Mouse (Mus musculus): ENCODE measurements at regions not wholly inside any gene's neighbourhood (a gene's known extent, or its start where the extent isn't known, plus 50 kb on each side); places are given as distances from the start of the nearest gene placed in this dataset.

- H3K27me3 ChIP-seq (ENCODE audit: control insufficient read depth, insufficient read depth, low read length): no peaks in the 10 kb centered on the region
- peak in 1 of 2 experiments; percentile 12 for DNase-seq
- no peak overlapping the region for H3K4me3 ChIP-seq
- 70% methylated on average over 5 of the region's 5 CpGs for WGBS
- no peak overlapping the region for H3K27ac ChIP-seq
- no peak overlapping the region for H3K9ac ChIP-seq (ENCODE audit: low read depth, low read length)
- TF ChIP-seq EP300 (IDR thresholded peaks at IDR 0.05; ENCODE audit: insufficient read depth, low read depth, low read length) (no peak), POLR2A (IDR thresholded peaks at IDR 0.05; ENCODE audit: insufficient read depth, low read depth, low read length) (no peak), CTCF (IDR thresholded peaks at IDR 0.05) (no peak)
- H3K36me3 ChIP-seq (ENCODE audit: control insufficient read depth, insufficient read depth, low read length): no peaks in the 10 kb centered on the region
- intact Hi-C loops (cut with DNase I): loop anchor here (2.0 to 5.0 kb wide), 5 partner anchors 61 to 257 kb away; partner anchors contain the start of gene Chst1
- no peaks in the 10 kb centered on the region for H3K79me2 ChIP-seq (replicated peaks; ENCODE audit: control insufficient read depth, insufficient read depth, low read length)
- H3K4me1 ChIP-seq (ENCODE audit: control insufficient read depth, insufficient read depth, low read length): peaks cover 14% of the 10 kb centered on the region
Observed at GRCm38 (mm10) chr2:92743911-92744310, 144.4 kb downstream of the Chst1 start.

DNA sequence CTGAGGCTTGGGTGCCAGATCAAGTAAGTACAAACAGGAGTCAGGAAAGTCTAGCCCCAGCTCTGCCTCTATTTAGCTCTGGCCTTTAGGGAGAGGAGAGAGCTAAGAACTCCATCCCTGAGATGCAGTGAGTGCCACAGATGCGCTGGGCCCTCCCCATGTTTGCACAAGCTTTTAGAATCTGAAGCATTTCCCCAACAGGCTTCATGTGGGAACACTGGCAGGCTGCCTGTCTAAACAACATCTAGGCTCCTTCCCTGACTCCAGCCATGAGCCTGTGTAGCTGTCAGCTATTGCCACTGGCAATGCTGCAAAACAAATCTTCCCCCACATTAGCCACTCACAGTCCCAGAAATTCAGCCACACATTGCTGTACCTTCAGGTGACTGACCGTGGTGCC, 147.9 kb downstream of the Chst1 start:
- 72% methylated on average over 2 of the region's 2 CpGs for WGBS
- no peaks in the 10 kb centered on the region for H3K79me2 ChIP-seq (replicated peaks; ENCODE audit: control insufficient read depth, insufficient read depth, low read length)
- no peak for TF ChIP-seq CTCF (IDR thresholded peaks at IDR 0.05)
- no peak for TF ChIP-seq EP300 (IDR thresholded peaks at IDR 0.05; ENCODE audit: insufficient read depth, low read depth, low read length)
- no peak for TF ChIP-seq POLR2A (IDR thresholded peaks at IDR 0.05; ENCODE audit: insufficient read depth, low read depth, low read length)
- no peak overlapping the region for H3K27ac ChIP-seq
- H3K27me3 ChIP-seq (ENCODE audit: control insufficient read depth, insufficient read depth, low read length): no peaks in the 10 kb centered on the region
- peaks cover 15% of the 10 kb centered on the region for H3K4me1 ChIP-seq (ENCODE audit: control insufficient read depth, insufficient read depth, low read length)
- H3K4me3 ChIP-seq: no peak overlapping the region
- H3K36me3 ChIP-seq (ENCODE audit: control insufficient read depth, insufficient read depth, low read length): no peaks in the 10 kb centered on the region
- intact Hi-C loops (cut with DNase I): no loop called here
- peak; percentile 26 to 36 for DNase-seq
- no peak overlapping the region for H3K9ac ChIP-seq (ENCODE audit: low read depth, low read length)

- H3K9ac ChIP-seq (ENCODE audit: low read depth, low read length): no peak overlapping the region
- no peak overlapping the region for H3K4me3 ChIP-seq
- H3K36me3 ChIP-seq (ENCODE audit: control insufficient read depth, insufficient read depth, low read length): no peaks in the 10 kb centered on the region
- intact Hi-C loops (cut with DNase I): no loop called here
- H3K27ac ChIP-seq: no peak overlapping the region
- H3K27me3 ChIP-seq (ENCODE audit: control insufficient read depth, insufficient read depth, low read length): no peaks in the 10 kb centered on the region
- WGBS: 47% methylated on average over 4 of the region's 4 CpGs
- TF ChIP-seq CTCF (IDR thresholded peaks at IDR 0.05): no peak
- TF ChIP-seq EP300 (IDR thresholded peaks at IDR 0.05; ENCODE audit: insufficient read depth, low read depth, low read length): no peak
- TF ChIP-seq POLR2A (IDR thresholded peaks at IDR 0.05; ENCODE audit: insufficient read depth, low read depth, low read length): no peak
- DNase-seq: no peak
- peaks cover 8% of the 10 kb centered on the region for H3K4me1 ChIP-seq (ENCODE audit: control insufficient read depth, insufficient read depth, low read length)
- H3K79me2 ChIP-seq (replicated peaks; ENCODE audit: control insufficient read depth, insufficient read depth, low read length): no peaks in the 10 kb centered on the region
Observed at GRCm38 (mm10) chr2:92750116-92750515, 150.6 kb downstream of the Chst1 start.

DNA sequence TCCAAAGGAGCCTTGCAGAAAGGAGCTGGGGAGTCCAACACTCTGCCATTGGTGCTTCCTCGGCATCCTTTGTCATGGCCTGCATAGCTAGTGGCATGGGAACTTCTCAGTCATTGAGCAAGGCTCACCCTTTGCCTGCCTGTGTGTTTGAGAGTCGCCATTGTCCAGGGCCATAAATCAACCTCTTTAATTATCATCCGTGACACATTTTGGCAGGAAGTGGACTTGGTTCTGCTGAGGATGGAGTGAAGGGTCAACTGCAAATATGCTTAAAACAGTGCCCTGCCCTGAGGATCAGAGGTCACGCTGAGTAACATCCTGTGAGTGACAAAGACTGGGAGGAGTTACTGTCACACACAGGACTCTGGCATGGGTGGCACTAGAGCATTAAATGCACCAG, 151.2 kb downstream of the Chst1 start:
- Histone ChIP-seq H3K9ac (ENCODE audit: low read depth, low read length) (no peak overlapping the region), H3K27me3 (ENCODE audit: control insufficient read depth, insufficient read depth, low read length) (no peaks in the 10 kb centered on the region), H3K27ac (no peak overlapping the region), H3K4me3 (no peak overlapping the region), H3K36me3 (ENCODE audit: control insufficient read depth, insufficient read depth, low read length) (no peaks in the 10 kb centered on the region), H3K79me2 (replicated peaks; ENCODE audit: control insufficient read depth, insufficient read depth, low read length) (no peaks in the 10 kb centered on the region), H3K4me1 (ENCODE audit: control insufficient read depth, insufficient read depth, low read length) (peaks cover 8% of the 10 kb centered on the region)
- intact Hi-C loops (cut with DNase I): no loop called here
- DNase-seq: no peak
- WGBS: 50% methylated on average over 4 of the region's 4 CpGs
- TF ChIP-seq CTCF (IDR thresholded peaks at IDR 0.05): no peak
- TF ChIP-seq EP300 (IDR thresholded peaks at IDR 0.05; ENCODE audit: insufficient read depth, low read depth, low read length): no peak
- TF ChIP-seq POLR2A (IDR thresholded peaks at IDR 0.05; ENCODE audit: insufficient read depth, low read depth, low read length): no peak

DNA sequence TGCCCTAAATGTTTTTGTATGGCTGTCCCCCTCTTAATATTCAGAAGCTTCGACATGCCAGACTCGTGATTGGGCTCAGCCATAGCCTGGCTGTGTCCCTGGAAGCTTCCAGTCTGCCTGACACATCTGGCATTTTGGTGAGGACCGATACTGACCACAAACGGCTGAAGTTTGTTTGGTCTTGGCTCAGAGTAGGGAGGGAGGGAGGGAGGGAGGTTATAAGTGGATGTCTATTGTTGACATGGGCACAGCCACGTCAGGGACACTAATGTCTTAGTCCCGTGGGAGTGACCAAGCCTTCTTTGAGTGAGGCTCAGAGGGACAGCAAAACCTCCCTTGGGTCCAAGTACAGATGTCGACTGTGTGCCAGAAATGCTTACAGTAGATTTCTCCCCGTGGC, 151.7 kb downstream of the Chst1 start:
- Histone ChIP-seq H3K27ac (no peak overlapping the region), H3K4me3 (no peak overlapping the region), H3K9ac (ENCODE audit: low read depth, low read length) (no peak overlapping the region), H3K36me3 (ENCODE audit: control insufficient read depth, insufficient read depth, low read length) (no peaks in the 10 kb centered on the region), H3K4me1 (ENCODE audit: control insufficient read depth, insufficient read depth, low read length) (peaks cover 8% of the 10 kb centered on the region), H3K27me3 (ENCODE audit: control insufficient read depth, insufficient read depth, low read length) (no peaks in the 10 kb centered on the region), H3K79me2 (replicated peaks; ENCODE audit: control insufficient read depth, insufficient read depth, low read length) (no peaks in the 10 kb centered on the region)
- no peak for TF ChIP-seq POLR2A (IDR thresholded peaks at IDR 0.05; ENCODE audit: insufficient read depth, low read depth, low read length)
- TF ChIP-seq EP300 (IDR thresholded peaks at IDR 0.05; ENCODE audit: insufficient read depth, low read depth, low read length): no peak
- no peak for TF ChIP-seq CTCF (IDR thresholded peaks at IDR 0.05)
- intact Hi-C loops (cut with DNase I): no loop called here
- DNase-seq: peak in 1 of 2 experiments; percentile 19
- WGBS: 20% methylated on average over 8 of the region's 8 CpGs

GRCm38 (mm10) chr2:92752156-92752555, 152.6 kb downstream of the Chst1 start:
- H3K36me3 ChIP-seq (ENCODE audit: control insufficient read depth, insufficient read depth, low read length): no peaks in the 10 kb centered on the region
- WGBS: 80% methylated on average over 3 of the region's 3 CpGs
- H3K27ac ChIP-seq: no peak overlapping the region

More at GRCm38 (mm10) chr2:92752156-92752555, 152.6 kb downstream of the Chst1 start:
- TF ChIP-seq EP300 (IDR thresholded peaks at IDR 0.05; ENCODE audit: insufficient read depth, low read depth, low read length) (no peak), CTCF (IDR thresholded peaks at IDR 0.05) (no peak), POLR2A (IDR thresholded peaks at IDR 0.05; ENCODE audit: insufficient read depth, low read depth, low read length) (no peak)
- peak in 1 of 2 experiments; percentile 5 for DNase-seq
- H3K9ac ChIP-seq (ENCODE audit: low read depth, low read length): no peak overlapping the region
- H3K4me3 ChIP-seq: no peak overlapping the region
- H3K4me1 ChIP-seq (ENCODE audit: control insufficient read depth, insufficient read depth, low read length): peaks cover 8% of the 10 kb centered on the region
- H3K79me2 ChIP-seq (replicated peaks; ENCODE audit: control insufficient read depth, insufficient read depth, low read length): no peaks in the 10 kb centered on the region
- no peaks in the 10 kb centered on the region for H3K27me3 ChIP-seq (ENCODE audit: control insufficient read depth, insufficient read depth, low read length)
- intact Hi-C loops (cut with DNase I): no loop called here
